Mouse (Mus musculus) 3T3-L1 (cell line): ENCODE results near the gene Olfm4.

Experiments
- DNase-seq: peaks from one replicate; pipeline ENCODE4 v3.0.0-alpha.2; 2015; ENCODE audit warnings: low read depth, low spot score

Olfm4 gene

GRCm38 (mm10) chr14:80029297-80030001, 45.6 kb downstream of the Olfm4 start:
- DNase-seq = no peak

DNA sequence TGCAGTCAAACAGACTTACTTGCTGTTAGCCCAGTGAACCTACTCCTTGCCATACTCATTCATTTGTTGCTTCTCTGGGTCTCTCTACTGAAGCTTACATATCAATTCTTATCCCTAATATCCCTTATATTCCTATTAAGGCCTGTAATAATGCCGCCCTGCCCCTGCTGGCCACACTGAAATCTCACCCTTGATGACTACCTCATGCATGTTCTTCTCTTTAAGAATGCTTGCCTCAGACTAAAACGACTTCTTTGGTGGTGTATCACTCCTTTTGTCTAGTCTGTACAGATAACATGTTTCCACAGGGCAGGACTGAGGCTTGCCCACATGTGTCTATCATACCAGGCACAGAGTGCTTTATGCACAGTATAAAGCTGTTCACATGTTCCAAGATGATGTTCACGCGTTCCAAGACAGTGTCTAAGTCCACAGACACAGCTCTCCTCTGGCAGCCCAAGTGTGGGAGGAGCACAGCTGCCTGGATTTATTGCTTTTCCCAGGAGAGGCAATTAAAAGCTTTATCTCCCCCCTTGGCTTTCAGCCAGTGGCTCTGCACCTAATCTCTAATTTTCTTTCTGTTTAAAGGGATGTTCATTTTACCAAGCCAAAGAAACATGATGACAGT, 55.9 kb downstream of the Olfm4 start:
- no peak for DNase-seq

GRCm38 (mm10) chr14:80046104-80046734, 62.3 kb downstream of the Olfm4 start:
- DNase-seq = no peak

DNA sequence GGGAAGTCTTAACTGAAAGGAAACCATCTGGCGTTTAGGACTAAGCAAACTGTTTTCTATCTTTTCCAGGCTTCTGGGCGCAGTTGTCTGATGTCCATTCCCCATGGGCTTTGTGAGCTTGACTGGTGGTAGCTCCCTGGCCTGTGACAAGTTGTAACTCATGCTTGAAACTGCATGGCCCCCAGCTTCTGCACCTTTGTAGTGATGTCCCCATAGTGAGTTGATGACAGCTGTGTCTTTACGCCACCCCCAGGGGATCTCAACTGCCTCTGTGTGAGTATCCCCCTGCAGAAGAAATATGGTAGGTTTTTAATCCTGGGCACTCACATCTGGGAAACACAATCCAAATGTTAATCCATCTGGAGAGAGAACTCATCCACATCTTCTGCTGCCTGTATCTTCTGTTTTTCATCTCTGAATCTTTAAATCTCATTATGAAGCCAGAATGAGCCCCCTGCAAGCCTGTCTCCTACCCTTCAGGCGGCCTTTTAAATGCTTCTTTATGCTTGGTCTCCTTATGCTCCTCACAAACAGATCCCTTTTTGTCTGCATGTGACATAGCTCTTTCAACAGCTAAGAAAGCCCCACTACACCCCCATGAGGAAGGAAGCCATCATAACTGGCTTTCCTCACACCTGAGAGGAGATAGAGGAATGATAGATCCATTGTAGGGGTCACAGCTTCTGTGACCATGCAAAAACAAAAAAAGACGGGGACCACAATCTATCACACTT, 63.7 kb downstream of the Olfm4 start:
- DNase-seq = no peak

DNA sequence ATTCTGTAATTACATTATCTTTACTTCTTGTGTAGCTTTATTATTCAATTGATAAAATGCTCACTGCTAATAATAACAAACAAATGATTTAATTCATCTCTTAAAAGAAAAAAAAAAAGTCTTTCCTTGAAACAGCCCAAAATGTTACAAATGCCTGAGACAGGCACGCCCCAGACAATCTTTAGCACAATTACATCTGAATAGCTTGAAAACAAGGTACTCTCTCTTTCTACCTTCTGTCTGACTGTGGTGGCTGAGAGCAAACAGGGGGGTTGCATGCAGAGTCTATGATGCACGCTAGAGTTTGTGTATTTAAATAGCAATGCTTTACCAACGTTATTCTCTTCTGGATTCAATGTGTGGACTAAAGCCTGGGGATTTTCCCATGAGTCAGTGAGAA, 71.8 kb downstream of the Olfm4 start:
- no peak for DNase-seq

GRCm38 (mm10) chr14:80061686-80062085, 77.8 kb downstream of the Olfm4 start:
- no peak for DNase-seq

DNA sequence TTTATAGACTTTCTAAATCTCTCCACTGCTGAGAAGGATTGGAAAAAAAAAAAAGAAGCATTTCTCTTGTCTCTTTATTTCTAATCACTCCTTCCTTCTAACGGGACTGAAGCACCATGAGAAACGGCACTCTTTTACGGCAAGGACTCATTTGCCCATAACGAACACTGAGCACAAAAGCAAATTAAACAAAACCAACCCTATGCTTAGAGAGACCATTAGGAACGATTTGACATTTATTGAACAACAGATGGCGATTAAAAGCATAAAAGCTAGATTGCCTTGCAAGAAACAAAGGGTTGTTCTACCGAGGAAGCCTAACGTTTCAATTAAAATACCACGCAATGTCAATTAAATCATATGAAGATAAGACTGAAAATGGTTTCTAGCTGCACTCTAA, 79.0 kb downstream of the Olfm4 start:
- DNase-seq = no peak

DNA sequence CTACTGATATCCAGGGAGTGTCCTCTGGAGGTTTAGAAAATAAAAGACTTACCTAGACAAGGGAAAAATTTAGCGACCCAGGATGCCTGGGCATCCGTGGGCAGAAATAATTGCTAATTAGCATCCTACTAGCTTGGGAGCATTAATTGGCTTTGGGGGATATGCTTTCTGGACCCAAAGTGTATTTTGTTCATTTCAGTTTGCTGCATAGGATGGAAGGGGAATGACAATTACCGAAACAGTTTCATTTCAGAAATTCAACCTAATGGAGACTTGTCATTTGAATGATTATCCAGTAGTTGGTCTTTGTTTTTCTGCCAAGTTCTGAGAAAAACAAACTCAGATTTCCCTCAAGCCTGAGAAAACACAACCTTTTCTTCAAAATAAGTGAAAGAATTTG, 86.7 kb downstream of the Olfm4 start:
- no peak for DNase-seq
